8 mouse cellular contexts compared by ENCODE assay signal in the genomic region with DNA sequence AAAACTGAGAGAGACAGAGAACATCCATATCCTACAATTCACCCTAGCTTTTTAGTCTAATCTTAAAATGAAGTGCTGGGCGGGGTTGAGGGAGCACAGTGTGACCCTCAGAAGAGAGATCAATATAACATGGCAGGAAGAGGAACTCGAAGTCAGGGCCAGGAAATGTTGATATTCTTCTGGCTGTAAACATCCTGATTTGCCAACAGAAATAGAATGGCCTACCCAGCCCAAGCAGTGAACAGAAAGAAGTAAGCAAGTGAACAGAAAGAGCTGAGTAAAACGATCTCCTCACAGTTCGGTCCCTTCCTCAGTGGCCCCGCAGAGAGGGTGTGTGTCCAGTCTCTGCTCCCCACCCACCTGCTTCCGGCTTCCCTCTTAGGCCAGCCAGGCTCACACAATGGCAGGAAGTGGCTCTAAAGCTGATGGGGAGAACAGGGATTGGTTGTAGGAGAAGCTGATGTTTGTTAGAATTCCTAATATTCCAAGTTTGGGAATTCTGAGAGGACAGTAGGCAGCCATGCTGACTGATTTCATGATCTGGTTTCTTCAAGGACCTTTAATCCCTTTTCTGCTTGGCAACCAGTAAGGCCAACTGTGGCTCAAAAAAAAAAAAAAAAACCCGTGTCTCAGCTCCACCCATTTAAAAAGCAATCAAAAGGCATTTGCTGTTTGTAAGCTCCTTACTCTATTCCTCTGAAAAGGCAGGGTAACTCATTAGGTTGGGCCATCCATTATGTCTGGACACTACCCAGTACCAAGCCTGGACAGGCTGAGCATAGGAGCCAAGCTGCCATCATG.
DNase-seq lines count a peak whose midpoint lies in the region; ATAC-seq lines count a peak whose summit lies in the region.

No protein-coding gene starts in this region.

- H3K36me3 ChIP-seq in heart, embryonic 11.5 days (ENCODE audit: control insufficient read depth, insufficient read depth, low read length): peaks cover 7% of the 10 kb centered on the region
- peaks cover 39% of the 10 kb centered on the region for H3K36me3 ChIP-seq in kidney, embryonic 15.5 days

- peak overlapping the region; percentile 77 for H3K27ac ChIP-seq in heart, embryonic 11.5 days (ENCODE audit: low read depth, low read length)
- peak overlapping the region; percentile 54 for H3K27ac ChIP-seq in kidney, embryonic 15.5 days

- H3K27me3 ChIP-seq in heart, embryonic 11.5 days (ENCODE audit: control insufficient read depth, insufficient read depth, low read length): no peaks in the 10 kb centered on the region
- H3K27me3 ChIP-seq in kidney, embryonic 15.5 days: no peaks in the 10 kb centered on the region

- H3K4me2 ChIP-seq in heart, embryonic 11.5 days: no peak overlapping the region
- H3K4me2 ChIP-seq in kidney, embryonic 15.5 days: no peak overlapping the region

- H3K4me3 ChIP-seq in heart, embryonic 11.5 days (ENCODE audit: low read depth, low read length): no peak overlapping the region
- no peak overlapping the region for H3K4me3 ChIP-seq in kidney, embryonic 15.5 days (replicated peaks)

- DNase-seq in CD4-positive helper T cell, adult 2 months (ENCODE audit: low read depth, low spot score): peak; percentile 83
- peak; percentile 74 for DNase-seq in T-cell, adult 2 months (ENCODE audit: low spot score)
- DNase-seq in lung, postnatal 36 days: peak; percentile 88
- peak; percentile 53 for DNase-seq in thymus, postnatal 4 days
- DNase-seq in left cerebral cortex, adult 8-10 months (ENCODE audit: low spot score in 2 of 2): no peak

- 60% methylated on average over 7 of the region's 7 CpGs for whole genome bisulfite sequencing in heart, embryonic 11.5 days (ENCODE audit: insufficient replicate concordance)
- WGBS in kidney, embryonic 15.5 days: 62% methylated on average over 7 of the region's 7 CpGs

- H3K4me1 ChIP-seq in heart, embryonic 11.5 days (ENCODE audit: control insufficient read depth, insufficient read depth, low read length): 0 out of 2 replicates have a peak, but pooled peaks cover 3% of the 10 kb centered on the region
- H3K4me1 ChIP-seq in kidney, embryonic 15.5 days: peaks cover 12% of the 10 kb centered on the region

- 0 out of 2 replicates have a peak, but pooled peaks have one; percentile 59 for ATAC-seq in heart, embryonic 11.5 days (replicated peaks; ENCODE audit: insufficient number of reproducible peaks, low FRiP score, low TSS enrichment)
- peak; percentile 65 for ATAC-seq in kidney, embryonic 15.5 days (replicated peaks; ENCODE audit: low FRiP score)
- ATAC-seq in erythroid progenitor cell, adult 5-6 weeks (replicated peaks; ENCODE audit: low FRiP score, poor library complexity, severe bottlenecking): no peak

- no peak overlapping the region for H3K9ac ChIP-seq in heart, embryonic 11.5 days (ENCODE audit: low read depth, low read length)
- no peak overlapping the region for H3K9ac ChIP-seq in kidney, embryonic 15.5 days

- H3K9me3 ChIP-seq in heart, embryonic 11.5 days (replicated peaks; ENCODE audit: control insufficient read depth, low read length): no peaks in the 10 kb centered on the region
- H3K9me3 ChIP-seq in kidney, embryonic 15.5 days (replicated peaks): no peaks in the 10 kb centered on the region

Comparison
In these comparisons a context has a peak if more than half of its experiments do, and no peak if none do; other contexts are left out.
1. DNase-seq: peak in CD4-positive helper T cell, adult 2 months (single experiment), T-cell, adult 2 months (single experiment), lung, postnatal 36 days (single experiment) and thymus, postnatal 4 days (single experiment); none in left cerebral cortex, adult 8-10 months (0 of 2).